Mouse (Mus musculus) liver, postnatal 0 days (tissue): ENCODE results near the gene Rpl7l1.

Source experiments
- CTCF ChIP-seq: sonication (generic); IDR thresholded peaks from 2 replicates; pipeline ENCODE4 v1.5.1; 2016; ENCODE audit warnings: antibody characterized with exemption, low read depth
- EP300 ChIP-seq: IDR thresholded peaks from 2 replicates; pipeline ENCODE4 v1.6.1; 2016; ENCODE audit warnings: antibody characterized with exemption, low read depth, mild to moderate bottlenecking

GRCm38 (mm10) chr17:46816306-46816705, 33.8 kb upstream of the Rpl7l1 start:
- no peak for TF ChIP-seq CTCF
- TF ChIP-seq EP300: no peak
